Mouse (Mus musculus) forebrain, embryonic 15.5 days (tissue): Measurements from ENCODE around the gene Pde4c. TPM values are rescaled to one million over a fixed set of nuclear protein-coding genes. Genes with fewer than 3 reads are reported as not detected.

Experiments used
- ATAC-seq: fragments of 200-750 bp; cut with Nextera tagmentation; replicated peaks from 2 replicates; pipeline ENCODE4 v1.8.0; 2017; ENCODE audit warnings: mild to moderate bottlenecking, moderate TSS enrichment, moderate library complexity
- H3K27ac ChIP-seq: fragments of 300-500 bp; sonication (generic); replicated peaks from 2 replicates; pipeline ENCODE4 v1.5.1; 2015; ENCODE audit warnings: mild to moderate bottlenecking, inconsistent platforms
- H3K27me3 ChIP-seq: fragments of 300-500 bp; sonication (generic); 2 replicates; pipeline ENCODE4 v1.6.1; 2015; ENCODE audit warnings: inconsistent platforms
- H3K36me3 ChIP-seq: fragments of 300-500 bp; sonication (generic); 2 replicates; pipeline ENCODE4 v1.6.1; 2015; ENCODE audit warnings: mild to moderate bottlenecking, inconsistent platforms
- H3K4me1 ChIP-seq: fragments of 300-500 bp; sonication (generic); 2 replicates; pipeline ENCODE4 v1.6.1; 2015; ENCODE audit warnings: inconsistent platforms
- H3K4me2 ChIP-seq: fragments of 300-500 bp; sonication (generic); replicated peaks from 2 replicates; pipeline ENCODE4 v1.6.1; 2015; ENCODE audit warnings: mild to moderate bottlenecking, inconsistent platforms
- H3K4me3 ChIP-seq: fragments of 300-500 bp; sonication (generic); 2 replicates; pipeline ENCODE4 v1.5.1; 2015; ENCODE audit warnings: mild to moderate bottlenecking, inconsistent platforms
- H3K9ac ChIP-seq: fragments of 300-500 bp; sonication (generic); replicated peaks from 2 replicates; pipeline ENCODE4 v1.6.1; 2015; ENCODE audit warnings: mild to moderate bottlenecking, inconsistent platforms
- H3K9me3 ChIP-seq: fragments of 300-500 bp; sonication (generic); 2 replicates; pipeline ENCODE4 v1.6.1; 2016; ENCODE audit warnings: inconsistent platforms
- WGBS: fragments of 180-500 bp; shearing (Covaris S2); methylation state at CpG from one replicate; pipeline ENCODE4 v1.1.7; 2015; ENCODE audit warnings: mixed read lengths; 5-methylcytosine and 5-hydroxymethylcytosine counted together
- polyA plus RNA-seq: library from polyadenylated mRNA; unstranded; fragments of >200 nt; fragmentation: Nextera tagmentation; extraction: Ambion mirVana; gene quantifications from 2 replicates; pipeline ENCODE4 v1.2.1, GENCODE M21; 2015

Pde4c gene
- polyA plus RNA-seq, 1 experiment from 2014 or later = 0.13 TPM

- WGBS = 85% methylated on average over 8 of the region's 8 CpGs
- no peak overlapping the region for H3K4me3 ChIP-seq
- H3K4me2 ChIP-seq = no peak overlapping the region
- no peaks in the 10 kb centered on the region for H3K36me3 ChIP-seq
- no peaks in the 10 kb centered on the region for H3K9me3 ChIP-seq
- peaks cover 20% of the 10 kb centered on the region for H3K4me1 ChIP-seq
- H3K27me3 ChIP-seq = no peaks in the 10 kb centered on the region
- H3K9ac ChIP-seq = no peak overlapping the region
- ATAC-seq = no peak
- H3K27ac ChIP-seq = no peak overlapping the region
These were observed 35.9 kb upstream of the Pde4c start for GRCm38 (mm10) chr8:70687576-70687975.

- ATAC-seq = no peak
These were observed 35.4 kb upstream of the Pde4c start for GRCm38 (mm10) chr8:70688136-70688535.

GRCm38 (mm10) chr8:70689892-70690390, 33.6 kb upstream of the Pde4c start:
- no peak overlapping the region for H3K4me3 ChIP-seq
- peaks cover 20% of the 10 kb centered on the region for H3K4me1 ChIP-seq
- no peak for ATAC-seq
- no peaks in the 10 kb centered on the region for H3K9me3 ChIP-seq
- no peak overlapping the region for H3K4me2 ChIP-seq
- no peak overlapping the region for H3K9ac ChIP-seq
- no peak overlapping the region for H3K27ac ChIP-seq
- no peaks in the 10 kb centered on the region for H3K27me3 ChIP-seq
- 76% methylated on average over 5 of the region's 5 CpGs for WGBS
- no peaks in the 10 kb centered on the region for H3K36me3 ChIP-seq

More at GRCm38 (mm10) chr8:70688136-70688535, 35.4 kb upstream of the Pde4c start:
- H3K9me3 ChIP-seq = no peaks in the 10 kb centered on the region
- H3K36me3 ChIP-seq = no peaks in the 10 kb centered on the region
- H3K4me3 ChIP-seq = no peak overlapping the region
- no peak overlapping the region for H3K9ac ChIP-seq
- H3K27ac ChIP-seq = no peak overlapping the region
- WGBS = 98% methylated on average over 3 of the region's 3 CpGs
- H3K4me1 ChIP-seq = peaks cover 20% of the 10 kb centered on the region
- H3K4me2 ChIP-seq = no peak overlapping the region
- H3K27me3 ChIP-seq = no peaks in the 10 kb centered on the region

GRCm38 (mm10) chr8:70691230-70691629, 32.3 kb upstream of the Pde4c start:
- peak overlapping the region; percentile 51 for H3K9ac ChIP-seq
- no peaks in the 10 kb centered on the region for H3K27me3 ChIP-seq
- no peaks in the 10 kb centered on the region for H3K36me3 ChIP-seq
- H3K4me1 ChIP-seq = peaks cover 28% of the 10 kb centered on the region
- no peak for ATAC-seq
- peak overlapping the region; percentile 38 for H3K4me3 ChIP-seq
- WGBS = 56% methylated on average over 4 of the region's 4 CpGs
- no peaks in the 10 kb centered on the region for H3K9me3 ChIP-seq
- peak overlapping the region; percentile 66 for H3K4me2 ChIP-seq
- H3K27ac ChIP-seq = peak overlapping the region; percentile 80

- peak; percentile 61 for ATAC-seq
- Histone ChIP-seq H3K4me1 (peaks cover 34% of the 10 kb centered on the region), H3K9me3 (no peaks in the 10 kb centered on the region), H3K27ac (peak overlapping the region; percentile 80), H3K36me3 (no peaks in the 10 kb centered on the region), H3K9ac (peak overlapping the region; percentile 51), H3K4me2 (peak overlapping the region; percentile 66), H3K4me3 (peak overlapping the region; percentile 38), H3K27me3 (no peaks in the 10 kb centered on the region)
- WGBS = under 1% methylated on average over 20 of the region's 20 CpGs
These were observed 31.7 kb upstream of the Pde4c start for GRCm38 (mm10) chr8:70691727-70692231.

- no peaks in the 10 kb centered on the region for H3K27me3 ChIP-seq
- no peak for ATAC-seq
These were observed 29.9 kb upstream of the Pde4c start for GRCm38 (mm10) chr8:70693636-70694035.

GRCm38 (mm10) chr8:70695318-70696018, 28.1 kb upstream of the Pde4c start:
- 39% methylated on average over 32 of the region's 32 CpGs for WGBS
- H3K4me1 ChIP-seq = peaks cover 44% of the 10 kb centered on the region
- no peaks in the 10 kb centered on the region for H3K9me3 ChIP-seq
- no peak overlapping the region for H3K4me2 ChIP-seq
- no peak overlapping the region for H3K4me3 ChIP-seq
- no peak for ATAC-seq
- H3K36me3 ChIP-seq = no peaks in the 10 kb centered on the region
- no peak overlapping the region for H3K9ac ChIP-seq
- no peaks in the 10 kb centered on the region for H3K27me3 ChIP-seq
- H3K27ac ChIP-seq = peak overlapping the region; percentile 98

More at GRCm38 (mm10) chr8:70693636-70694035, 29.9 kb upstream of the Pde4c start:
- Histone ChIP-seq H3K27ac (no peak overlapping the region), H3K36me3 (no peaks in the 10 kb centered on the region), H3K9ac (no peak overlapping the region), H3K9me3 (no peaks in the 10 kb centered on the region), H3K4me3 (no peak overlapping the region), H3K4me1 (peaks cover 49% of the 10 kb centered on the region), H3K4me2 (no peak overlapping the region)
- WGBS = 85% methylated on average over 5 of the region's 5 CpGs

GRCm38 (mm10) chr8:70696019-70696885, 27.3 kb upstream of the Pde4c start:
- H3K4me3 ChIP-seq = peak overlapping the region; percentile 26
- H3K36me3 ChIP-seq = no peaks in the 10 kb centered on the region
- H3K4me1 ChIP-seq = peaks cover 49% of the 10 kb centered on the region
- peak overlapping the region; percentile 44 for H3K9ac ChIP-seq
- H3K27me3 ChIP-seq = no peaks in the 10 kb centered on the region
- no peak for ATAC-seq
- 5% methylated on average over 31 of the region's 31 CpGs for WGBS
- peak overlapping the region; percentile 98 for H3K27ac ChIP-seq
- no peaks in the 10 kb centered on the region for H3K9me3 ChIP-seq
- H3K4me2 ChIP-seq = peak overlapping the region; percentile 52

GRCm38 (mm10) chr8:70696946-70697345, 26.6 kb upstream of the Pde4c start:
- no peak for ATAC-seq
- Histone ChIP-seq H3K9me3 (no peaks in the 10 kb centered on the region), H3K36me3 (no peaks in the 10 kb centered on the region), H3K4me2 (peak overlapping the region; percentile 52), H3K27me3 (no peaks in the 10 kb centered on the region), H3K9ac (peak overlapping the region; percentile 44; the same call in 1 of the 2 replicates), H3K4me3 (no peak overlapping the region), H3K4me1 (peaks cover 50% of the 10 kb centered on the region), H3K27ac (peak overlapping the region; percentile 98)
- WGBS = 18% methylated on average over 4 of the region's 4 CpGs

- H3K36me3 ChIP-seq = no peaks in the 10 kb centered on the region
- no peak for ATAC-seq
- peak overlapping the region; percentile 95 for H3K4me3 ChIP-seq
- peak overlapping the region; percentile 98 for H3K27ac ChIP-seq
- no peaks in the 10 kb centered on the region for H3K9me3 ChIP-seq
- H3K27me3 ChIP-seq = no peaks in the 10 kb centered on the region
- 71% methylated on average over 12 of the region's 12 CpGs for WGBS
- peak overlapping the region; percentile 71 for H3K4me2 ChIP-seq
- peak overlapping the region; percentile 100; the same call in 1 of the 2 replicates for H3K9ac ChIP-seq
- peaks cover 51% of the 10 kb centered on the region for H3K4me1 ChIP-seq
These were observed 25.9 kb upstream of the Pde4c start for GRCm38 (mm10) chr8:70697366-70698250.
